Mouse (Mus musculus) right cerebral cortex, postnatal 25 days (tissue): Measurements from ENCODE around the gene Bola1.
"Not testable (repeated sequence)": the region's sequence is repeated elsewhere in the genome, so short reads cannot be mapped to it uniquely, and the experiment has no call there.

Experiments used
- DNase-seq: peaks from one replicate; pipeline ENCODE4 v3.0.0; 2022

The Bola1 gene

DNA sequence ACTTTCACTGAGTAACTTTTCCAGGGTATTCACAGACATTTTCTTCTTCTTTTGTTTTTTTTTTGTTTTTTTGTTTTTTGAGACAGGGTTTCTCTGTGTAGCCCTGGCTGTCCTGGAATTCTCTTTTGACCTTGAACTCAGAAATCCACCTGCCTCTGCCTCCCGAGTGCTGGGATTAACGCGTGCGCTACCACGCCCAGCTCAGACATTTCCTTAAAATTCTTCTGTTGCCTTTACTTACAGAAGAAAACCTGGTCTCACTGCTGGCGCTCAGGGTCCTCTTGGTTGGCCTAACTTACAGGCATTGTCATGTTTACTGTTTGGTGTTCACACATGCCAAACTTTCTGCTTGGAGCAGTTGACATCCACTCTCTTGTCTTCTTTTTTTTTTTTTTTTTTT, 44.3 kb downstream of the Bola1 start:
- no peak for DNase-seq

DNA sequence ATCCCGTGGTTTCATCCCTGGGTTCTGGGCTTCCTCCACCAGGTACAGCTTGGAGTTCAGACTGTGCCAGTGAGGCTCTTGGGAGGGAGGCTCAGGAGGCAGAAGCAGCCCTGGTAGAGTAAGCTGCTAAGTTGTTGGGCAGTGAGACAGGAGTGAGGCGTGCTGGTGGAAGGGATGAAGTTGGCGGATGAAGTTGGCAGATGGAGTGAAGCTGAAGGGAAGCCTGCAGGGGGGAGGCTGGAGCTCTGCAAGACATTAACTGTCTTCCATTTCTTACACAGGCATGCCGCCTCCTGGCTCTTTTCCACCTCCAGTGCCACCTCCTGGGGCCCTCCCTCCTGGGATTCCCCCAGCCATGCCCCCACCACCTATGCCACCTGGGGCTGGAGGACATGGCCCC, 45.5 kb downstream of the Bola1 start:
- DNase-seq: not testable (repeated sequence)

DNA sequence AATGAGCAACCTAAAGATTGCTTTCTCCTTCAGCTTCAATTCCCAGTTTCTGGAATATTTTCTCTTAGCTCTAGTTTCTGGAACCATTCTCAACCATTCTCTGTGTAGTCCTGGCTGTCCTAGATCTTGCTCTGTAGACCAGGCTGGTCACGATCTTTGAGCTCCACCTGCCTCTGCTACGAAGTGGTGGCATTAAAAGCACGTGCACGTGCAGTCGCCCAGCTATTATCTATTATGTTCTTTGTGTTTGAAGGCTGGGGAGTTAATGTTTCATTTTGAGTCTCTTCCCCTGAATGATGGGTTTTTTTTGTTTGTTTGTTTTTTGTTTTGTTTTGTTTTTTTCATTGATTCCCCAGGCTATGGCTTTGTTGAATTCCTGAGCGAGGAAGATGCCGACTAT, 46.3 kb downstream of the Bola1 start:
- no peak for DNase-seq

- peak; percentile 83 for DNase-seq
Observed at GRCm38 (mm10) chr3:96172197-96173178, 47.0 kb downstream of the Bola1 start, which contains the start of gene Sf3b4. Gene Sf3b4 (plus strand): TSS chr3:96172332.

GRCm38 (mm10) chr3:96171583-96172196, 47.8 kb downstream of the Bola1 start:
- no peak for DNase-seq

DNA sequence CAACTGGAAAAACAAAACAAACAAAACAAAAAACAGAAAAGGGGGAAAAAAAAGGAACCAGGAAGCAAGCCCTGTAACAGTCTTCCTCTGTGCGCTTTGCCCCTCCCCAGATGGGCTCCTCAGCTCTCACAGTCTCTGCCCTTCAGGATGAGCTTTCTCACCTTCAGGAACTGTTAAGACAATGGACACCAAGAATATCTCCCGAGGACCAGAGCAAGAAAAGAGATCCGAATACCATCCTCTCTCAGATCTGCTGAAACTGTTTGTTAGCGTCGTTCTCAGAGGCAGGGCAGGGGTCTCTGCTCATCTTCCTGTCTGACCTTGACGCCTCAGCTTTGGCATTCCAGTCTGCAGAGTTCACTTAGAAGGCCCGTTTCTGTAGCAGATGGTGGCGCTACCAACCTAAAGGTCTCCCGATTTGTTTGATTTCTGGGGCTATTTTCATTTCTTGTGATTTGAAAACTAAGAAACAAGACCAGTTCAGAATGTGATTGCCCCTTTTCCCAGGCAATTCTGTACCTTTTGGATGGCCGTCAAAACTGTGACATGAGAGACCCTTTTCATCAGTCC, 48.4 kb downstream of the Bola1 start:
- no peak for DNase-seq

DNA sequence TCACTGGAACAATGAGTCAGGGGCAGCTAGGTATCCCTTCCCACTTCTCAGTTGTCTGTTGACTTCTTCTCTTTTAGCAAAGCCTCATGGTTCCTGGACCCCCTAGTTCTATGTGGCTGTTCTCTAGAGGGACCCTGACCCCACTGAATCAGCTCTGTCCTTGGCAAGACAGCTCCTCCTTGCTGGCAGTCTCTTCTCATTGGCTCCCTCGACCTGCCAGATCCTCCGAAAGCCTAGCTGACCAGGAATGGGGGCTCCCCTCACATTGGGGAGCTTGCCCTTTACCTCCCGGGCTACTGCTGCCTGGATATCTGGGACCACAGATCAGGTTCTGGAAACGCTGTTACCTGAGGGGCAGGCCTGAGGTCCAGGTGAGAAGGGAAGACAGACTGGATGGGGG, 49.2 kb downstream of the Bola1 start:
- DNase-seq: no peak

GRCm38 (mm10) chr3:96168466-96169158, 50.9 kb downstream of the Bola1 start:
- no peak for DNase-seq

DNA sequence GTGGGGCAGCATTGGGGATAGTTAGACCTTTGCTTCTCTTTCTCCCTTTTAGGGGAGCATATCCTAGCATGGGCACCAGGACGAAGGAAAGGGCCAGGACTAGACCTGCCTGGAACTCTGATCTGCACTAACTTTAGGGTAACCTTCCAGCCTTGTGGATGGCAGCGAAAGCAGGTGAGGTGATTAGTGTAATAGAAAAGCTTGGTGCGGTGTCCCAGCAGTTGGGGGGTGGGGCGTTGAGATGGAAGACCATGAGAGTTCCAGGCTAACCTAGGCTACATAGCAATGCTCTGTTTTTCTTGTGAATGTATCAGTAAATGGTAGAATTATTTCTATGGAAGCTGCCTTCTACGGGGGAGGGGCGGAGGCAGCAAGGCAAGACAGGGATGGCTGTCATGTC, 56.5 kb downstream of the Bola1 start:
- no peak for DNase-seq

GRCm38 (mm10) chr3:96161869-96162840, 57.4 kb downstream of the Bola1 start, which contains the start of gene Mtmr11:
Gene Mtmr11 (plus strand): TSS chr3:96162004.
- DNase-seq: no peak

DNA sequence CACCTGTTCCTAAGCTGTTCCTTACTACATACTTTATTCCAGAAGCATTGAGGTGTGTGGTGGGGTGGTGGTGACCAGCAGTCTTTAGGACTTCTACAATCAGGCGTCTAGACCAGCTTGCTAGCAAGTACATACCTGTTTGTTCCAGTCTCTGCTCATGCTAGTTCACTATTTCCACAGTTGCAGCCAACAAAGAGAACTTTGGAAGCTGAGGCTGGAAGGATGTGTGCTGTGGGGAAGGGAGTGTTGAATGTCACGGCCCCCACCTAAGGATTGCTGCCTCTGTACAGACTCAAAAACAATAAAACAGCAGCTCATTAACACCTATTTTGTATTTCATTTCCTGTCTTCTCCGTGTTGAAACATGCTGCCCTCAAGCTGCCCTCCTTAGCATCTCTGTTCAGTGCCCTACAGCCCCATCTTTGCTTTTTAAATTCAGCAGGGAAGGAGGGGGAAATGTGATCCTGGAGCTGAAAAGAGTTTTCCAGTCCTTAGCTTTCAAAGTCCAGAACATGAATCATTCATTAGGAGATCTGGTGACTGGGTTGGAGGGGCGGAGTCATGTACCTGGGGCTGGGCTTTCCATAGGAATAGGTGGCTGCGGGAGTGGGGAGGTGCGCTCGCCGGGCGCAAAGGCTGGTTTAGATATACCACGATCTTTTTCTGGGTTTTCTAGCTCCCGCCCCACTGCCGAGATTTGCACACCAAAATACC, 58.5 kb downstream of the Bola1 start:
- DNase-seq: peak; percentile 60

DNA sequence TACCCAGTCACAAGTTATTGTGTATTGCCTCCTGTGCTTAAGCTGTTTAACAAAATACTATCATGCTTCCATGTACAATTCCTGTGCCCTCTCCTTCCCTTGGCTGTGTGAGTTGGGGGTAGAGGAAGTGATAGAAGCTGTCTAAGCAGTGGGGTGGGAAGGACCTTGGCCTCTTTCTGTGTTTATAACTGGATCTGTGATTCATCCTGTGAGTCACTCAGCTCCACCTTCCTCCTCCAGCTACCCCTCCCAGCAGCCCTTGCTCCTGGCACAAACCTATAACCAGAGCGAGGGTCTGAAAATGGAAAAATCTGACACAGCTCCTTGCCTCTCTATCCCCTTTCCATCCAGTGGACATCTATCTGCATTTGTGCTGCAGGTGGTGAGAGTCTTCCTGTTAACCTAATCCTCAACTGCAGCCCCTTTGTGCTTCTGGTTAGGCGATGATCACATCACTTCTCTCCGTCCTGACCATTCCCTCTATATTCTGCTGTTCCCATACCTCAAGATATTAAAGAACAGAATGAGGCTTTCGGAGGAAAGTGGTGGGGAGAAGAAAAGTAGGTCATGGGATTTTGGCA, 59.2 kb downstream of the Bola1 start:
- peak; percentile 59 for DNase-seq

- DNase-seq: no peak
Observed at GRCm38 (mm10) chr3:96159820-96160219, 59.7 kb downstream of the Bola1 start.

DNA sequence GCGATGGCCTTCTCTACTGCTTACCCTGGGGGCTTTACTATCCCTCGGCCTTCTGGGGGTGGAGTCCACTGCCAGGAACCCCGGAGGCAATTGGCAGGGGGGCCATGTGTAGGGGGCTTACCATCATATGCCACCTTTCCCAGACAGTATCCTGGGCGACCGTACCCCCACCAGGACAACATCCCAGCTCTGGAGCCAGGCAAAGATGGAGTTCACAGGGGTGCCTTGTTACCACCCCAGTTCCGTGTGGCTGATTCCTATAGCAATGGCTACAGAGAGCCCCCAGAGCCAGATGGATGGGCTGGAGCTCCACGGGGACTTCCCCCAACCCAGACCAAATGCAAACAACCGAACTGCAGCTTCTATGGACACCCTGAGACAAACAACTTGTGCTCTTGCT, 64.0 kb downstream of the Bola1 start:
- no peak for DNase-seq

- DNase-seq: no peak
Observed at GRCm38 (mm10) chr3:96152611-96153010, 66.9 kb downstream of the Bola1 start.

DNA sequence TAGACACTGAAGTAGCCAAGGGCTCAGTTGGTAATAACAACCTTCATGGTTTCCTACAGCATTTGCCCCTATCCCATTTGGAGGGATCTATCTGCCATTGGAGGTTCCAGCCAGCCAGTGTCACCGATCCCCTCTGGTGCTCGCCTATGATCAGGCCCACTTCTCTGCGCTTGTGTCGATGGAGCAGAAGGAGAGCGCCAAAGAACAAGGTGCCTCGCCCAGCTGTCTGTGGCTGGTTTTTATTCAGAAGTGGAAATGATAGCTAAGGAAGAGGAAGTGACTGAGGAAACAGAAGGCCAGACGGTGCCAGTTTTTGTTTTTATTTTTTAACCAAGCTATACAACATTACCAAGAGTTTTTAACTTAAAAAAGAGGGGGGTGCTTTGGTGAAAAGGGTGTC, 67.7 kb downstream of the Bola1 start:
- DNase-seq: no peak

- peak; percentile 41 for DNase-seq
Observed at GRCm38 (mm10) chr3:96147950-96148349, 71.6 kb downstream of the Bola1 start.
